Mouse (Mus musculus): ENCODE data around the gene Gmeb1. TPM values are rescaled to one million over a fixed set of nuclear protein-coding genes. Genes with fewer than 3 reads are reported as not detected.

The Gmeb1 gene
- polyA plus RNA-seq, 1 experiment: 13.5 TPM

- Histone ChIP-seq H3K36me3 (ENCODE audit: control insufficient read depth, insufficient read depth, low read length) (no peaks in the 10 kb centered on the region), H3K4me3 (ENCODE audit: low read depth, low read length) (no peak overlapping the region), H3K27ac (ENCODE audit: insufficient read depth, low read depth, low read length) (no peak overlapping the region), H3K4me1 (ENCODE audit: control insufficient read depth, insufficient read depth, insufficient read length, low read length) (peaks cover 4% of the 10 kb centered on the region), H3K27me3 (ENCODE audit: control insufficient read depth, insufficient read depth, low read length) (no peaks in the 10 kb centered on the region)
- TF ChIP-seq CTCF (IDR thresholded peaks at IDR 0.05; ENCODE audit: extremely low read depth, insufficient read length, insufficient replicate concordance, low read depth, low read length): no peak
- TF ChIP-seq POLR2A (IDR thresholded peaks at IDR 0.05; ENCODE audit: low read depth, low read length): no peak
- 37% methylated on average over 4 of the region's 4 CpGs for WGBS
Measured at GRCm38 (mm10) chr4:132259248-132259647, 2.2 kb downstream of the Gmeb1 start.

GRCm38 (mm10) chr4:132256384-132256783 is 5.0 kb downstream of the Gmeb1 start:
- WGBS: 88% methylated on average over 3 of the region's 3 CpGs
- Histone ChIP-seq H3K4me3 (ENCODE audit: low read depth, low read length) (no peak overlapping the region), H3K36me3 (ENCODE audit: control insufficient read depth, insufficient read depth, low read length) (peaks cover 5% of the 10 kb centered on the region), H3K27me3 (ENCODE audit: control insufficient read depth, insufficient read depth, low read length) (no peaks in the 10 kb centered on the region), H3K4me1 (ENCODE audit: control insufficient read depth, insufficient read depth, insufficient read length, low read length) (peaks cover 4% of the 10 kb centered on the region), H3K27ac (ENCODE audit: insufficient read depth, low read depth, low read length) (no peak overlapping the region)
- TF ChIP-seq POLR2A (IDR thresholded peaks at IDR 0.05; ENCODE audit: low read depth, low read length) (no peak), CTCF (IDR thresholded peaks at IDR 0.05; ENCODE audit: extremely low read depth, insufficient read length, insufficient replicate concordance, low read depth, low read length) (no peak)

GRCm38 (mm10) chr4:132254986-132255385 is 6.4 kb downstream of the Gmeb1 start:
- 83% methylated on average over 3 of the region's 3 CpGs for WGBS
- no peak overlapping the region for H3K27ac ChIP-seq (ENCODE audit: insufficient read depth, low read depth, low read length)
- no peak overlapping the region for H3K4me3 ChIP-seq (ENCODE audit: low read depth, low read length)
- H3K36me3 ChIP-seq (ENCODE audit: control insufficient read depth, insufficient read depth, low read length): peaks cover 13% of the 10 kb centered on the region
- no peaks in the 10 kb centered on the region for H3K27me3 ChIP-seq (ENCODE audit: control insufficient read depth, insufficient read depth, low read length)
- H3K4me1 ChIP-seq (ENCODE audit: control insufficient read depth, insufficient read depth, insufficient read length, low read length): peaks cover 4% of the 10 kb centered on the region
- peak; percentile 11; the same call in 1 of the 2 replicates for TF ChIP-seq CTCF (IDR thresholded peaks at IDR 0.05; ENCODE audit: extremely low read depth, insufficient read length, insufficient replicate concordance, low read depth, low read length)
- no peak for TF ChIP-seq POLR2A (IDR thresholded peaks at IDR 0.05; ENCODE audit: low read depth, low read length)

- WGBS: 41% methylated on average over 2 of the region's 2 CpGs
- no peak for TF ChIP-seq POLR2A (IDR thresholded peaks at IDR 0.05; ENCODE audit: low read depth, low read length)
- peaks cover 15% of the 10 kb centered on the region for H3K36me3 ChIP-seq (ENCODE audit: control insufficient read depth, insufficient read depth, low read length)
- no peaks in the 10 kb centered on the region; the same call in 1 of the 2 replicates for H3K4me1 ChIP-seq (ENCODE audit: control insufficient read depth, insufficient read depth, insufficient read length, low read length)
- no peak overlapping the region for H3K27ac ChIP-seq (ENCODE audit: insufficient read depth, low read depth, low read length)
- no peak overlapping the region for H3K4me3 ChIP-seq (ENCODE audit: low read depth, low read length)
- no peaks in the 10 kb centered on the region for H3K27me3 ChIP-seq (ENCODE audit: control insufficient read depth, insufficient read depth, low read length)
Measured at GRCm38 (mm10) chr4:132253622-132254021, 7.8 kb downstream of the Gmeb1 start.

GRCm38 (mm10) chr4:132253128-132253527 is 8.3 kb downstream of the Gmeb1 start:
- no peak for TF ChIP-seq POLR2A (IDR thresholded peaks at IDR 0.05; ENCODE audit: low read depth, low read length)
- no peak for TF ChIP-seq CTCF (IDR thresholded peaks at IDR 0.05; ENCODE audit: extremely low read depth, insufficient read length, insufficient replicate concordance, low read depth, low read length)
- H3K36me3 ChIP-seq (ENCODE audit: control insufficient read depth, insufficient read depth, low read length): peaks cover 17% of the 10 kb centered on the region
- WGBS: 76% methylated on average over 8 of the region's 8 CpGs

GRCm38 (mm10) chr4:132251596-132251995 is 9.8 kb downstream of the Gmeb1 start:
- 86% methylated on average over 9 of the region's 9 CpGs for WGBS
- H3K4me3 ChIP-seq (ENCODE audit: low read depth, low read length): no peak overlapping the region
- H3K4me1 ChIP-seq (ENCODE audit: control insufficient read depth, insufficient read depth, insufficient read length, low read length): no peaks in the 10 kb centered on the region; the same call in 1 of the 2 replicates
- H3K27me3 ChIP-seq (ENCODE audit: control insufficient read depth, insufficient read depth, low read length): no peaks in the 10 kb centered on the region
- TF ChIP-seq POLR2A (IDR thresholded peaks at IDR 0.05; ENCODE audit: low read depth, low read length) (no peak), CTCF (IDR thresholded peaks at IDR 0.05; ENCODE audit: extremely low read depth, insufficient read length, insufficient replicate concordance, low read depth, low read length) (no peak)
- peaks cover 18% of the 10 kb centered on the region for H3K36me3 ChIP-seq (ENCODE audit: control insufficient read depth, insufficient read depth, low read length)
- H3K27ac ChIP-seq (ENCODE audit: insufficient read depth, low read depth, low read length): no peak overlapping the region

More at GRCm38 (mm10) chr4:132253128-132253527, 8.3 kb downstream of the Gmeb1 start:
- Histone ChIP-seq H3K27me3 (ENCODE audit: control insufficient read depth, insufficient read depth, low read length) (no peaks in the 10 kb centered on the region), H3K27ac (ENCODE audit: insufficient read depth, low read depth, low read length) (no peak overlapping the region), H3K4me3 (ENCODE audit: low read depth, low read length) (no peak overlapping the region), H3K4me1 (ENCODE audit: control insufficient read depth, insufficient read depth, insufficient read length, low read length) (no peaks in the 10 kb centered on the region; the same call in 1 of the 2 replicates)

GRCm38 (mm10) chr4:132247451-132247997 is 13.9 kb downstream of the Gmeb1 start:
- no peaks in the 10 kb centered on the region for H3K27me3 ChIP-seq (ENCODE audit: control insufficient read depth, insufficient read depth, low read length)

More at GRCm38 (mm10) chr4:132247451-132247997, 13.9 kb downstream of the Gmeb1 start:
- Histone ChIP-seq H3K4me1 (ENCODE audit: control insufficient read depth, insufficient read depth, insufficient read length, low read length) (no peaks in the 10 kb centered on the region), H3K27ac (ENCODE audit: insufficient read depth, low read depth, low read length) (no peak overlapping the region), H3K4me3 (ENCODE audit: low read depth, low read length) (no peak overlapping the region), H3K36me3 (ENCODE audit: control insufficient read depth, insufficient read depth, low read length) (peaks cover 30% of the 10 kb centered on the region)
- TF ChIP-seq POLR2A (IDR thresholded peaks at IDR 0.05; ENCODE audit: low read depth, low read length) (no peak), CTCF (IDR thresholded peaks at IDR 0.05; ENCODE audit: extremely low read depth, insufficient read length, insufficient replicate concordance, low read depth, low read length) (no peak)
- WGBS: 74% methylated on average over 5 of the region's 5 CpGs
